Mouse (Mus musculus) liver, embryonic 15.5 days (tissue): ENCODE data around the gene Obsl1. TPM values are rescaled to one million over a fixed set of nuclear protein-coding genes. Genes with fewer than 3 reads are reported as not detected.

ENCODE experiments used
- ATAC-seq: fragments of 200-750 bp; cut with Nextera tagmentation; 2 replicates; pipeline ENCODE4 v1.8.0; 2017; ENCODE audit warnings: moderate number of reproducible peaks, mild to moderate bottlenecking, moderate library complexity; ENCODE audit not compliant: insufficient read depth
- H3K27ac ChIP-seq: fragments of 300-500 bp; sonication (generic); replicated peaks from 2 replicates; pipeline ENCODE4 v1.5.1; 2015; ENCODE audit warnings: mild to moderate bottlenecking, inconsistent platforms
- H3K27me3 ChIP-seq: fragments of 300-500 bp; sonication (generic); 2 replicates; pipeline ENCODE4 v1.6.1; 2015; ENCODE audit warnings: mild to moderate bottlenecking, inconsistent platforms
- H3K36me3 ChIP-seq: fragments of 300-500 bp; sonication (generic); replicated peaks from 2 replicates; pipeline ENCODE4 v1.6.1; 2015; ENCODE audit warnings: moderate library complexity, mild to moderate bottlenecking, inconsistent platforms
- H3K4me1 ChIP-seq: fragments of 300-500 bp; sonication (generic); replicated peaks from 2 replicates; pipeline ENCODE4 v1.6.1; 2015; ENCODE audit warnings: inconsistent platforms
- H3K4me2 ChIP-seq: fragments of 300-500 bp; sonication (generic); 2 replicates; pipeline ENCODE4 v1.6.1; 2015; ENCODE audit warnings: moderate library complexity, mild to moderate bottlenecking, inconsistent platforms
- H3K4me3 ChIP-seq: fragments of 300-500 bp; sonication (generic); replicated peaks from 2 replicates; pipeline ENCODE4 v1.5.1; 2015; ENCODE audit warnings: mild to moderate bottlenecking, inconsistent platforms
- H3K9ac ChIP-seq: fragments of 300-500 bp; sonication (generic); 2 replicates; pipeline ENCODE4 v1.6.1; 2015; ENCODE audit warnings: moderate library complexity, mild to moderate bottlenecking, inconsistent platforms
- H3K9me3 ChIP-seq: fragments of 300-500 bp; sonication (generic); replicated peaks from 2 replicates; pipeline ENCODE4 v1.6.1; 2016; ENCODE audit warnings: inconsistent platforms
- WGBS: fragments of 180-500 bp; shearing (Covaris S2); methylation state at CpG from one replicate; pipeline ENCODE4 v1.1.7; 2015; ENCODE audit warnings: mixed read lengths; ENCODE audit not compliant: insufficient replicate concordance; 5-methylcytosine and 5-hydroxymethylcytosine counted together
- polyA plus RNA-seq: library from polyadenylated mRNA; unstranded; fragments of >200 nt; fragmentation: Nextera tagmentation; extraction: Ambion mirVana; gene quantifications from 2 replicates; pipeline ENCODE4 v1.2.1, GENCODE M21; 2015

Gene Obsl1
- polyA plus RNA-seq, 1 experiment from 2014 or later, result 7.3 TPM

- peak overlapping the region; percentile 66 for H3K4me2 ChIP-seq
- H3K9ac ChIP-seq, result no peak overlapping the region
- peaks cover 66% of the 10 kb centered on the region for H3K4me1 ChIP-seq
- ATAC-seq, result no peak
- 0 out of 2 replicates have a peak overlapping the region, but pooled peaks have one; percentile 38 for H3K4me3 ChIP-seq
- peaks cover 91% of the 10 kb centered on the region for H3K27me3 ChIP-seq
- H3K36me3 ChIP-seq, result no peaks in the 10 kb centered on the region
- H3K9me3 ChIP-seq, result no peaks in the 10 kb centered on the region
- H3K27ac ChIP-seq, result no peak overlapping the region
- 3% methylated on average over 8 of the region's 8 CpGs for WGBS
Observed at GRCm38 (mm10) chr1:75449377-75450135, 56.7 kb downstream of the Obsl1 start.

GRCm38 (mm10) chr1:75448937-75449336, 57.3 kb downstream of the Obsl1 start:
- WGBS, result 1% methylated on average over 14 of the region's 14 CpGs
- H3K27me3 ChIP-seq, result peaks cover 85% of the 10 kb centered on the region
- H3K27ac ChIP-seq, result no peak overlapping the region
- H3K36me3 ChIP-seq, result no peaks in the 10 kb centered on the region
- ATAC-seq, result no peak
- peaks cover 72% of the 10 kb centered on the region for H3K4me1 ChIP-seq
- H3K4me2 ChIP-seq, result 0 out of 2 replicates have a peak overlapping the region, but pooled peaks have one; percentile 6
- no peaks in the 10 kb centered on the region for H3K9me3 ChIP-seq
- no peak overlapping the region for H3K4me3 ChIP-seq
- H3K9ac ChIP-seq, result no peak overlapping the region

- 3% methylated on average over 7 of the region's 7 CpGs for WGBS
- H3K4me1 ChIP-seq, result peaks cover 78% of the 10 kb centered on the region
Observed at GRCm38 (mm10) chr1:75448052-75448431, 58.2 kb downstream of the Obsl1 start.

GRCm38 (mm10) chr1:75447265-75448051, 58.8 kb downstream of the Obsl1 start:
- Histone ChIP-seq H3K9me3 (no peaks in the 10 kb centered on the region), H3K27me3 (peaks cover 70% of the 10 kb centered on the region), H3K4me1 (peaks cover 78% of the 10 kb centered on the region), H3K9ac (peak overlapping the region; percentile 8; the same call in 1 of the 2 replicates), H3K36me3 (no peaks in the 10 kb centered on the region), H3K4me2 (peak overlapping the region; percentile 67), H3K4me3 (peak overlapping the region; percentile 40), H3K27ac (no peak overlapping the region)
- 2% methylated on average over 10 of the region's 10 CpGs for WGBS
- no peak for ATAC-seq

More at GRCm38 (mm10) chr1:75448052-75448431, 58.2 kb downstream of the Obsl1 start:
- ATAC-seq, result no peak
- H3K4me2 ChIP-seq, result peak overlapping the region; percentile 67
- H3K36me3 ChIP-seq, result no peaks in the 10 kb centered on the region
- no peaks in the 10 kb centered on the region for H3K9me3 ChIP-seq
- peaks cover 76% of the 10 kb centered on the region for H3K27me3 ChIP-seq
- no peak overlapping the region for H3K27ac ChIP-seq
- H3K9ac ChIP-seq, result no peak overlapping the region
- H3K4me3 ChIP-seq, result no peak overlapping the region

- Histone ChIP-seq H3K4me1 (peaks cover 78% of the 10 kb centered on the region), H3K27ac (0 out of 2 replicates have a peak overlapping the region, but pooled peaks have one; percentile 57), H3K27me3 (peaks cover 62% of the 10 kb centered on the region), H3K9me3 (no peaks in the 10 kb centered on the region), H3K9ac (peak overlapping the region; percentile 40; the same call in 1 of the 2 replicates), H3K4me2 (peak overlapping the region; percentile 67), H3K36me3 (no peaks in the 10 kb centered on the region), H3K4me3 (peak overlapping the region; percentile 40)
- WGBS, result 3% methylated on average over 20 of the region's 20 CpGs
- no peak for ATAC-seq
Observed at GRCm38 (mm10) chr1:75446656-75447055, 59.6 kb downstream of the Obsl1 start.

- peak; percentile 66 for ATAC-seq
- Histone ChIP-seq H3K9me3 (no peaks in the 10 kb centered on the region), H3K9ac (peak overlapping the region; percentile 40; the same call in 1 of the 2 replicates), H3K4me3 (peak overlapping the region; percentile 40), H3K27ac (peak overlapping the region; percentile 57; the same call in 1 of the 2 replicates), H3K4me2 (peak overlapping the region; percentile 67), H3K4me1 (peaks cover 75% of the 10 kb centered on the region), H3K27me3 (peaks cover 56% of the 10 kb centered on the region), H3K36me3 (0 out of 2 replicates have a peak, but pooled peaks cover 3% of the 10 kb centered on the region)
- WGBS, result 1% methylated on average over 22 of the region's 22 CpGs
Observed at GRCm38 (mm10) chr1:75445751-75446611, 60.3 kb downstream of the Obsl1 start.

GRCm38 (mm10) chr1:75445141-75445701, 61.0 kb downstream of the Obsl1 start:
- 0 out of 2 replicates have a peak overlapping the region, but pooled peaks have one; percentile 57 for H3K27ac ChIP-seq
- no peaks in the 10 kb centered on the region for H3K9me3 ChIP-seq
- peak overlapping the region; percentile 67 for H3K4me2 ChIP-seq
- no peak overlapping the region for H3K9ac ChIP-seq
- peak; percentile 65 for ATAC-seq
- peaks cover 48% of the 10 kb centered on the region for H3K27me3 ChIP-seq
- WGBS, result 5% methylated on average over 9 of the region's 9 CpGs
- peaks cover 67% of the 10 kb centered on the region for H3K4me1 ChIP-seq
- peak overlapping the region; percentile 40; the same call in 1 of the 2 replicates for H3K4me3 ChIP-seq
- H3K36me3 ChIP-seq, result 0 out of 2 replicates have a peak, but pooled peaks cover 3% of the 10 kb centered on the region

GRCm38 (mm10) chr1:75444208-75444607, 62.0 kb downstream of the Obsl1 start:
- Histone ChIP-seq H3K27me3 (peaks cover 38% of the 10 kb centered on the region), H3K9ac (no peak overlapping the region), H3K36me3 (0 out of 2 replicates have a peak, but pooled peaks cover 3% of the 10 kb centered on the region), H3K27ac (no peak overlapping the region), H3K4me1 (peaks cover 57% of the 10 kb centered on the region), H3K4me2 (peak overlapping the region; percentile 67; the same call in 1 of the 2 replicates), H3K9me3 (no peaks in the 10 kb centered on the region), H3K4me3 (no peak overlapping the region)
- WGBS, result 41% methylated on average over 3 of the region's 3 CpGs
- no peak for ATAC-seq

GRCm38 (mm10) chr1:75443247-75444024, 62.8 kb downstream of the Obsl1 start:
- peaks cover 50% of the 10 kb centered on the region for H3K4me1 ChIP-seq
- H3K9ac ChIP-seq, result no peak overlapping the region
- H3K9me3 ChIP-seq, result no peaks in the 10 kb centered on the region
- ATAC-seq, result no peak
- peaks cover 30% of the 10 kb centered on the region for H3K27me3 ChIP-seq
- H3K4me2 ChIP-seq, result no peak overlapping the region
- 0 out of 2 replicates have a peak, but pooled peaks cover 3% of the 10 kb centered on the region for H3K36me3 ChIP-seq
- no peak overlapping the region for H3K27ac ChIP-seq
- no peak overlapping the region for H3K4me3 ChIP-seq
- WGBS, result 60% methylated on average over 13 of the region's 13 CpGs
